Comparison of ENCODE assay signal across 8 mouse cellular contexts in the genomic region with DNA sequence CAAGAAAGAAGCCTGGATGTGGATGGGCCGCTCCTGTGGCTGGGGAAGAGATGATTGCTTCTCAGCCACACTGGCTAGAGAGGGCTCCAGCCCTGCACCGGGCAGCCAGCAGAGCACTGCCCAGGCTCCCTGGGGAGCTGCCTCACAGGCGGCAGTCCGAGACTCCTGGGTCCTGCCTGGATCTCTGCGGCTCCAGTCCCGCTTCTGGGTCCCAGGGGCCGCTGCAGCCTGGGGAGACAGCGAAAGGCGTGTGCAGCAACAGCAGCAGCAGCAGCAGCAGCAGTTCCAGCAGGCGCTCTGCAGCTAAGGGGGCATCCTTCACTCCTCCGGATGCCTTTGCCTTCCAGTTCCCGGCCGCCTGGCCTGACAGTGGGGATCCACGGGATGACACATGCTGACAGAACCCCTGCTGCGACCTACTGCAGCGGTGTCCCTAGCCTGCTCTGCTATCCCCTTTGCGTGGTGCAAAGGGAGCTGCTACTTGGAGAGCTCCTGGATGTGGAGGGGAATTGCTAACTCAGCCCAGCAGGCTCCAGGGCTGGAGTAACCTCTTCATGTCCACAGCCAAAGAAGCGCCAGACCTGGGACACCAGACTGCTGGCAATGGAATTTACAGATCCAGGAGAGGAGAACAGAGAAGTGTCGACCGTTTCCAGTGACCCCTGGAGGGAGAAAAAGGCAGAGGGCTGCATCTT.
A peak's percentile ranks its signal among the peaks of the same experiment; 100 is the strongest.
DNase-seq lines count a peak whose midpoint lies in the region; ATAC-seq and TF ChIP-seq lines count a peak whose summit lies in the region.

No protein-coding gene starts in this region.

- no peak overlapping the region for H3K27ac ChIP-seq in lung, embryonic 16.5 days (ENCODE audit: low read length)
- H3K27ac ChIP-seq in heart, embryonic 16.5 days (ENCODE audit: low read length) = no peak overlapping the region
- no peak overlapping the region for H3K27ac ChIP-seq in limb, embryonic 14.5 days (replicated peaks; ENCODE audit: low read depth, low read length)
- no peak overlapping the region for H3K27ac ChIP-seq in neural tube, embryonic 14.5 days (ENCODE audit: low read depth, low read length)

- WGBS in lung, embryonic 16.5 days = 3% methylated on average over 20 of the region's 20 CpGs
- WGBS in heart, embryonic 16.5 days = 2% methylated on average over 20 of the region's 20 CpGs
- WGBS in limb, embryonic 14.5 days = 3% methylated on average over 19 of the region's 20 CpGs
- WGBS in neural tube, embryonic 14.5 days = 3% methylated on average over 20 of the region's 20 CpGs

- no peak for DNase-seq in lung, postnatal 36 days
- peak; percentile 32 for DNase-seq in embryo, embryonic 10.5 days (ENCODE audit: low spot score)
- DNase-seq in limb, embryonic 14.5 days (ENCODE audit: low spot score) = no peak
- no peak for DNase-seq in spleen, postnatal 4 days (ENCODE audit: low spot score in 2 of 2)
- DNase-seq in MN1 (ENCODE audit: low spot score) = no peak

- H3K9ac ChIP-seq in lung, embryonic 16.5 days (ENCODE audit: low read length) = peak overlapping the region; percentile 43; the same call in 1 of the 2 replicates
- 0 out of 2 replicates have a peak overlapping the region, but pooled peaks have one; percentile 41 for H3K9ac ChIP-seq in heart, embryonic 16.5 days (ENCODE audit: low read length)
- peak overlapping the region; percentile 48 for H3K9ac ChIP-seq in limb, embryonic 14.5 days (ENCODE audit: low read depth, low read length, severe bottlenecking)
- peak overlapping the region; percentile 48 for H3K9ac ChIP-seq in neural tube, embryonic 14.5 days (replicated peaks; ENCODE audit: low read depth, low read length)

- no peaks in the 10 kb centered on the region for H3K4me1 ChIP-seq in lung, embryonic 16.5 days (replicated peaks; ENCODE audit: control insufficient read depth, insufficient read depth, low read length)
- H3K4me1 ChIP-seq in heart, embryonic 16.5 days (ENCODE audit: control insufficient read depth, insufficient read depth, low read length) = peaks cover 2% of the 10 kb centered on the region; the same call in 1 of the 2 replicates
- H3K4me1 ChIP-seq in limb, embryonic 14.5 days (ENCODE audit: control insufficient read depth, insufficient read depth, low read length) = peaks cover 11% of the 10 kb centered on the region
- peaks cover 6% of the 10 kb centered on the region; the same call in 1 of the 2 replicates for H3K4me1 ChIP-seq in neural tube, embryonic 14.5 days (ENCODE audit: control insufficient read depth, insufficient read depth, low read length)

- peaks cover 2% of the 10 kb centered on the region; the same call in 1 of the 2 replicates for H3K27me3 ChIP-seq in lung, embryonic 16.5 days (ENCODE audit: control insufficient read depth, insufficient read depth, low read depth, low read length)
- peaks cover 10% of the 10 kb centered on the region for H3K27me3 ChIP-seq in heart, embryonic 16.5 days (ENCODE audit: control insufficient read depth, insufficient read depth, low read length)
- H3K27me3 ChIP-seq in limb, embryonic 14.5 days (ENCODE audit: control insufficient read depth, insufficient read depth, low read length) = no peaks in the 10 kb centered on the region
- H3K27me3 ChIP-seq in neural tube, embryonic 14.5 days (ENCODE audit: control insufficient read depth, insufficient read depth, low read length) = no peaks in the 10 kb centered on the region

- no peak for TF ChIP-seq POLR2A in limb, embryonic 14.5 days (IDR thresholded peaks at IDR 0.05; ENCODE audit: borderline replicate concordance, extremely low read depth, insufficient read depth, insufficient read length)

- H3K9me3 ChIP-seq in lung, embryonic 16.5 days (ENCODE audit: control insufficient read depth, low read length) = no peaks in the 10 kb centered on the region
- H3K9me3 ChIP-seq in heart, embryonic 16.5 days (replicated peaks; ENCODE audit: control insufficient read depth, low read length) = no peaks in the 10 kb centered on the region
- no peaks in the 10 kb centered on the region; the same call in 1 of the 2 replicates for H3K9me3 ChIP-seq in limb, embryonic 14.5 days (ENCODE audit: control insufficient read depth, low read length)
- H3K9me3 ChIP-seq in neural tube, embryonic 14.5 days (ENCODE audit: control insufficient read depth, low read length) = no peaks in the 10 kb centered on the region

- 0 out of 2 replicates have a peak, but pooled peaks have one; percentile 10 for ATAC-seq in lung, embryonic 16.5 days (ENCODE audit: low read depth)
- ATAC-seq in heart, embryonic 16.5 days (replicated peaks; ENCODE audit: extremely low read depth, insufficient read depth, low FRiP score) = no peak
- no peak for ATAC-seq in limb, embryonic 14.5 days (ENCODE audit: low FRiP score, low read depth)
- peak; percentile 77 for ATAC-seq in neural tube, embryonic 14.5 days (ENCODE audit: low read depth)

- peak overlapping the region; percentile 46 for H3K4me2 ChIP-seq in lung, embryonic 16.5 days (ENCODE audit: low read depth, low read length)
- H3K4me2 ChIP-seq in heart, embryonic 16.5 days (ENCODE audit: low read depth, low read length) = peak overlapping the region; percentile 58
- H3K4me2 ChIP-seq in limb, embryonic 14.5 days (replicated peaks; ENCODE audit: low read depth, low read length, severe bottlenecking) = peak overlapping the region; percentile 56
- peak overlapping the region; percentile 63 for H3K4me2 ChIP-seq in neural tube, embryonic 14.5 days (ENCODE audit: low read depth, low read length)

- no peaks in the 10 kb centered on the region for H3K36me3 ChIP-seq in lung, embryonic 16.5 days (ENCODE audit: control insufficient read depth, insufficient read depth, low read length)
- H3K36me3 ChIP-seq in heart, embryonic 16.5 days (ENCODE audit: control insufficient read depth, insufficient read depth) = no peaks in the 10 kb centered on the region
- no peaks in the 10 kb centered on the region for H3K36me3 ChIP-seq in limb, embryonic 14.5 days (ENCODE audit: control insufficient read depth, insufficient read depth, low read length)
- H3K36me3 ChIP-seq in neural tube, embryonic 14.5 days (ENCODE audit: control insufficient read depth, insufficient read depth, low read length) = no peaks in the 10 kb centered on the region

- H3K4me3 ChIP-seq in lung, embryonic 16.5 days (ENCODE audit: low read length) = peak overlapping the region; percentile 19; the same call in 1 of the 2 replicates
- peak overlapping the region; percentile 35 for H3K4me3 ChIP-seq in heart, embryonic 16.5 days (ENCODE audit: low read length)
- peak overlapping the region; percentile 31 for H3K4me3 ChIP-seq in limb, embryonic 14.5 days (replicated peaks; ENCODE audit: low read length)
- H3K4me3 ChIP-seq in neural tube, embryonic 14.5 days (ENCODE audit: low read depth, low read length) = peak overlapping the region; percentile 20; the same call in 1 of the 2 replicates

Comparison
In these comparisons a context has a peak if more than half of its experiments do, and no peak if none do; other contexts are left out.
1. ATAC-seq: peak in lung, embryonic 16.5 days (single experiment) and neural tube, embryonic 14.5 days (single experiment); none in heart, embryonic 16.5 days (single experiment) and limb, embryonic 14.5 days (single experiment).
2. Peak in every context shown above with its lines, with median percentiles within 50 percentile points of each other: H3K4me2 ChIP-seq, H3K4me3 ChIP-seq and H3K9ac ChIP-seq.